Mouse (Mus musculus) left cerebral cortex, adult 2 months (tissue): Measurements from ENCODE around the gene Tpm4. TPM values are rescaled to one million over a fixed set of nuclear protein-coding genes. Genes with fewer than 3 reads are reported as not detected.
A peak's percentile ranks its signal among the peaks of the same experiment; 100 is the strongest.
"Not testable (repeated sequence)": the region's sequence is repeated elsewhere in the genome, so short reads cannot be mapped to it uniquely, and the experiment has no call there.

Source experiments
- DNase-seq, 2 experiments: peaks; one replicate each; pipeline ENCODE4 v3.0.0; 2021 to 2022; ENCODE audit warnings: low spot score in 2 of 2, mixed read lengths in 1 of 2; ENCODE audit errors: extremely low spot score in 1 of 2
- H3K27ac ChIP-seq: fragments of 200-600 bp; 2 replicates; pipeline ENCODE4 v1.8.1; 2022
- H3K4me3 ChIP-seq: fragments of 200-600 bp; 2 replicates; pipeline ENCODE4 v1.8.1; 2022
- CTCF ChIP-seq: fragments of 200-600 bp; IDR thresholded peaks from 2 replicates; pipeline ENCODE4 v1.8.1; 2022; ENCODE audit warnings: antibody characterized with exemption, mild to moderate bottlenecking, moderate library complexity
- intact Hi-C: fragments of 180-260 bp; cut with DNase I; formaldehyde crosslinking; loops from one replicate; pipeline ENCODE4 v1.15.1; 2025
- long read RNA-seq, 2 experiments: library from polyadenylated mRNA; stranded (forward); transcript quantifications; one replicate each; pipeline ENCODE4 v2.0.0; 2021; ENCODE audit warnings: borderline mapping rate in 2 of 2
- total RNA-seq, 2 experiments: library from RNA; stranded (reverse); gene quantifications; 2 replicates each; pipeline ENCODE4 v1.2.3; 2021

The Tpm4 gene
- total RNA-seq = 10 to 100 TPM; 24.9 to 29.7 TPM
- long read RNA-seq, experiment 1, transcript Tpm4-201 (8 exons, 2,128 nt) = major isoform, 55 of 57 reads
- long read RNA-seq, experiment 1, partial matches to known transcripts = 0 of 57 reads
- long read RNA-seq, experiment 1, other reads (novel, unspliced or antisense) = 2 of 57 reads
- long read RNA-seq, experiment 2, transcript Tpm4-201 (8 exons, 2,128 nt) = major isoform, 31 of 34 reads
- long read RNA-seq, experiment 2, partial matches to known transcripts = 2 of 34 reads
- long read RNA-seq, experiment 2, other reads (novel, unspliced or antisense) = 1 of 34 reads

DNA sequence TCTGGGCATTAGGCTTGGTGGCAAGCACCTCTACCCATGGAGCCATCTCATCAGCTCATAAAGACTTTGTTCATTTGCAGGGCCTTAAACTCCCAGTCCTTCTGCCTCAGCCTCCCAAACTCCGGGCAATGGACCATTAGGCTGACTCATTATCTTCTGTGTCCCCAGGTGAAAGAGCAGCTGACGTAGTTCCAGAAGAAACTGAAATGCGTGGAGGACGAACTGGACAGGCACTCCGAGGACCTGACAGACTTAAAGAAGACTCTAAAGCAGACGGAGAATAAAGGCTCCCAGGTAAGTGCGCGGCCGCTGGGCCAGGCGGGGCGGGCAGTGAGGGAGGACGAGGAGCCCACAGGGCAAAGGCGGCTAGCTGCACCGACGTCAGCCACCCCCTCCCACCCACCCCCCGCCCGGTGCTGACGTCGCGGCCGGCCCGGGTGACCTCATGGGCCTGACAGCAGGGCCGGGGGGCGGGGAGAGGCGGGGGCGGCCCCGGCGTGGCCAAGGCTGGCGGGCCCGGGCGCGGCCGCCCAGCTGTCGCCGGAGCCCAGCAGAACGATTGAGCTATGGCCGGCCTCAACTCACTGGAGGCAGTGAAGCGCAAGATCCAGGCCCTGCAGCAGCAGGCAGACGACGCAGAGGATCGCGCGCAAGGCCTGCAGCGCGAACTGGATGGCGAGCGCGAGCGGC is at the start of gene Tpm4:
TSS of gene Tpm4 (plus strand) at position 220 of the 690 bp plus-strand sequence.
- DNase-seq = peak; percentile 18 to 42
- Histone ChIP-seq H3K4me3 (peak within 1 kb of the TSS; percentile 57), H3K27ac (peak within 1 kb of the TSS; percentile 79)
- no peak for TF ChIP-seq CTCF
- intact Hi-C loops = loop anchor here (10.0 kb wide), 2 partner anchors 210 to 460 kb away; partner anchors contain the start of genes Jak3 and Unc13a

- H3K27ac ChIP-seq, intact Hi-C loops, DNase-seq: not testable (repeated sequence)
These were observed 47.2 kb upstream of the Tpm4 start for GRCm38 (mm10) chr8:72087611-72088010.

DNA sequence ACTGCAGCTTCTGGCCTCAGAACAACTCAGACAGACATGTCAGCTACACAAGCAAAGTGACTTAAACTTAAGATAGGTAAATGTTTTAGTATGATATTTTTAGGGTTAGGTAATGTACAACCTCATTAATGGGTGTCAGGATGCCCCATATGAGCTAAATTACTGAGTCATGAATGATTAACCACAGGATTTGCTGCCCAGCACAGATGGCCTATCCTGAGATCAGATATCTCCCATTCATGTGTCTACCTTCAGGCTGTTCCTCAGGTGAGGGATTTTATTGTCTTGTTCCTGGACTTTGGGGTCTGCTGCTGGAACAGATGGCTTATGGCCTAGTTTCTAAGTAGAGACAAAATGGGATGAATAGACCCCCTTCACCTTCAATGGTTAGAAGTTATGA is 38.1 kb upstream of the Tpm4 start:
- DNase-seq, H3K4me3 ChIP-seq, H3K27ac ChIP-seq, intact Hi-C loops: not testable (repeated sequence)

More at GRCm38 (mm10) chr8:72087611-72088010, 47.2 kb upstream of the Tpm4 start:
- not testable (repeated sequence) for H3K4me3 ChIP-seq

- H3K27ac ChIP-seq, DNase-seq, intact Hi-C loops: not testable (repeated sequence)
These were observed 35.2 kb upstream of the Tpm4 start for GRCm38 (mm10) chr8:72099377-72100103.

GRCm38 (mm10) chr8:72105165-72105564 is 29.6 kb upstream of the Tpm4 start:
- Histone ChIP-seq H3K27ac (no peak overlapping the region), H3K4me3 (no peak overlapping the region)
- TF ChIP-seq CTCF = no peak; the same call in 1 of the 2 replicates
- intact Hi-C loops = no loop called here
- no peak for DNase-seq

More at GRCm38 (mm10) chr8:72099377-72100103, 35.2 kb upstream of the Tpm4 start:
- H3K4me3 ChIP-seq = not testable (repeated sequence)

DNA sequence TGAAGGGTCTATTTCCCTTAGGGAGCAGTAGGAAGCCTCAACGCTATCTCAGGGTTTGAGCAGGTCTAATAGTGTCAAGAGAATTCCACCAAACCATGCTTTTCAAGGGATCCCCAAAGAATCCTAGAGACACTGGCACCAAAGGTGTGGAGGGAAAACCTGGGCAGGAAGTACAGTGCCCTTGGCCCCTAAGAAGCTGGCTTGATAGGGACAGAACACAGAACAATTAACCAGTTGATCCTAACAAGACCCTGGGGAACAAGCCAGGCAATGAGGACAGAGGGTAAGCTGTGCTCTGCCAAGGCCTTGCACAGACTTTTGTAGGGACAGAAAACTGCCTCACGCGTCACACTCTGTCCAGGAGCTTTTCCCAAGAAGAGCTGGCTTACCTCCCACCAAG is 28.0 kb upstream of the Tpm4 start, which contains the start of gene Olfr374:
TSS of gene Olfr374 (plus strand) at position 301 of the 400 bp plus-strand sequence.
- Histone ChIP-seq H3K4me3 (no peak within 1 kb of the TSS), H3K27ac (no peak within 1 kb of the TSS)
- intact Hi-C loops = no loop called here
- no peak for DNase-seq
- no peak for TF ChIP-seq CTCF

DNA sequence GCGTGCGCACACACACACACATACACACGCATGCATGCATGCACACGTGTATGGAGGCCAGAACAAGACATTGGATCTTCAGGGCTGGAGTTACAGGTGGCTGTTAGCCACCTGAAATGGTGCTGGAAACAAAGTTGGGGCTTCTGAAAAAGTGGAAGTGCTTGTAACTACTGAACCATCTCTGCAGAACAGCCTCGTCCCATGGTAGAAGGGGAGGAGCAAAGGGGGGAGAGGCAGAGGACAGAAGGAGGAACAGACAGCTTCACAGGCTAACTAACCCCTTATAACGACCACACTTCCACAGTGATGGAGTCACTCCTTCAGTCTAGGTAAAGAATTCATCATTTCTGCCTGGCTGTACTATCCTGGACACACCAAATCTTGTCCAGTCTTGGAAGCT is 23.9 kb upstream of the Tpm4 start:
- H3K4me3 ChIP-seq = no peak overlapping the region
- no peak for DNase-seq
- no peak for TF ChIP-seq CTCF
- no peak overlapping the region for H3K27ac ChIP-seq
- intact Hi-C loops = no loop called here

DNA sequence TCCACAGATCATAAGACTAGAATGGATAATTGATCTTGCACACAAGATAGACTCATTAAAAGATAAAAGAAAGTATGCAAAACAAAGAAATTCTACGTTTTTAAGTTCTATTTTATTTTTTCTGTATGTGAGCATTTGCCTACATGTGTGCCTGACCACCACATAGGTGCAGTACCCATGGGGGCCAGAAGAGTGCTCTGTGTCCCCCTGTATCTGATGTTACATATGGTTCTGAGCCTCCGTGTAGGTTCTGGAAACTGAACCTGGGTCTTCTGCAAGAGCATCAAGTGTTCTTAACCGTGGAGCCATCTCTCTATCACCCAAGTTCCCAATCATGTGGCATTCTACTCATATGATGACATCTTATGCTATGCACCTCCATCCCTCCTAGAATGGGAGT is 22.3 kb upstream of the Tpm4 start:
- no peak overlapping the region for H3K4me3 ChIP-seq
- TF ChIP-seq CTCF = no peak; the same call in none of the 2 replicates
- intact Hi-C loops = no loop called here
- DNase-seq = no peak
- H3K27ac ChIP-seq = no peak overlapping the region

DNA sequence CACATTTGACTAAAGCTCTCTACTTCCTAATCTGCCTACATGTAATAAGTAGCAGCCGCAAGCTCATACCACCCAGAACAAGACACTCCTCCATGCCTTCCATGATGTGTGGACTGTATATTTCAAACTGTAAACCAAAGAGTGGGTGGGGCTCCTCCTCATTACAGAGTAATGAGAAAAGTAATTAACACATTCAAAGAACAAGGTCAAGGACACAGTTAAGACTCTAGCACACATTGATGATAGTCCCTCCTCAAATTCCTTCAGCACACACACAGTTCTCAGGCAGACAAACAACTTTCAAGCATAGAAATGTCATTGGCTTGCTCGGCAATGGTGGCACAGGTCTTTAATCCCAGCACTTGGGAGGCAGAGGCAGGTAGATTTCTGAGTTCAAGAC is 19.6 kb upstream of the Tpm4 start:
- TF ChIP-seq CTCF = no peak
- intact Hi-C loops = no loop called here
- no peak overlapping the region for H3K4me3 ChIP-seq
- no peak for DNase-seq
- H3K27ac ChIP-seq = no peak overlapping the region

GRCm38 (mm10) chr8:72118616-72119015 is 16.2 kb upstream of the Tpm4 start:
- intact Hi-C loops = no loop called here
- DNase-seq = no peak
- no peak for TF ChIP-seq CTCF
- no peak overlapping the region for H3K27ac ChIP-seq
- no peak overlapping the region for H3K4me3 ChIP-seq

DNA sequence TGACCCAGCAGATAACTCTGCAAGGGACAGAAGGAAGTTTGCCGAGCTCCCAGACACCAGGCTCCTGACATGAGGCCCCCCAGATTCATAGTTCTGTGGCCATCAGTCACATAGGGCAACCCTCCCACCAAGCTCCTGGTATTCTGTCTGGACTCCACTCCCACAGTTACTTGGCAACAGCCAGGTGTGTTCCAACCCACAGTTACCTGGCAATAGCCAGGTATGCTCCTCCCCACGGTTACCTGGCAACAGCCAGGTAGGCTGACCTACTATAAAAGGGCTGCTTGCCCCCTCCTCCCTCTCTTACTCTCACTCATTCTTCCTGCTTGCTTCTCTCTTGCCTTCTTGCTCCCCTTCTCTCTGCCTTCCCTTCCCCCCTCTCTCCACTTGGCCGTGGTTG is 13.3 kb upstream of the Tpm4 start:
- H3K27ac ChIP-seq, H3K4me3 ChIP-seq, DNase-seq, intact Hi-C loops: not testable (repeated sequence)

GRCm38 (mm10) chr8:72121997-72122396 is 12.8 kb upstream of the Tpm4 start:
- Histone ChIP-seq H3K4me3 (no peak overlapping the region), H3K27ac (no peak overlapping the region)
- no peak for TF ChIP-seq CTCF
- intact Hi-C loops = no loop called here
- DNase-seq = no peak
